Mouse (Mus musculus) neural tube, embryonic 13.5 days (tissue): ENCODE measurements around the gene Ufl1. TPM values are rescaled to one million over a fixed set of nuclear protein-coding genes. Genes with fewer than 3 reads are reported as not detected.
"Not testable (repeated sequence)": the region's sequence is repeated elsewhere in the genome, so short reads cannot be mapped to it uniquely, and the experiment has no call there.

Source experiments
- ATAC-seq: fragments of 200-750 bp; cut with Nextera tagmentation; 2 replicates; pipeline ENCODE4 v1.8.0; 2017; ENCODE audit warnings: low read depth, mild to moderate bottlenecking, moderate TSS enrichment, moderate library complexity
- H3K27ac ChIP-seq: fragments of 300-500 bp; sonication (generic); replicated peaks from 2 replicates; pipeline ENCODE4 v1.5.1; 2015; ENCODE audit warnings: moderate library complexity, mild to moderate bottlenecking, inconsistent platforms
- H3K27me3 ChIP-seq: fragments of 300-500 bp; sonication (generic); 2 replicates; pipeline ENCODE4 v1.6.1; 2015; ENCODE audit warnings: mild to moderate bottlenecking, inconsistent platforms
- H3K36me3 ChIP-seq: fragments of 300-500 bp; sonication (generic); 2 replicates; pipeline ENCODE4 v1.6.1; 2015; ENCODE audit warnings: mild to moderate bottlenecking, inconsistent platforms
- H3K4me1 ChIP-seq: fragments of 300-500 bp; sonication (generic); replicated peaks from 2 replicates; pipeline ENCODE4 v1.6.1; 2015; ENCODE audit warnings: inconsistent platforms
- H3K4me2 ChIP-seq: fragments of 300-500 bp; sonication (generic); 2 replicates; pipeline ENCODE4 v1.6.1; 2015; ENCODE audit warnings: inconsistent platforms, mild to moderate bottlenecking, moderate library complexity
- H3K4me3 ChIP-seq: fragments of 300-500 bp; sonication (generic); 2 replicates; pipeline ENCODE4 v1.5.1; 2015; ENCODE audit warnings: mild to moderate bottlenecking, inconsistent platforms
- H3K9ac ChIP-seq: fragments of 300-500 bp; sonication (generic); 2 replicates; pipeline ENCODE4 v1.6.1; 2015; ENCODE audit warnings: moderate library complexity, mild to moderate bottlenecking, inconsistent platforms
- H3K9me3 ChIP-seq: fragments of 300-500 bp; sonication (generic); 2 replicates; pipeline ENCODE4 v1.6.1; 2016; ENCODE audit warnings: inconsistent platforms
- WGBS: fragments of 180-500 bp; shearing (Covaris S2); methylation state at CpG from one replicate; pipeline ENCODE4 v1.1.7; 2015; 5-methylcytosine and 5-hydroxymethylcytosine counted together
- polyA plus RNA-seq: library from polyadenylated mRNA; unstranded; fragments of >200 nt; fragmentation: Nextera tagmentation; extraction: Ambion mirVana; gene quantifications from 2 replicates; pipeline ENCODE4 v1.2.1, GENCODE M21; 2015

The Ufl1 gene
- polyA plus RNA-seq, 1 experiment from 2014 or later: 31.6 TPM

GRCm38 (mm10) chr4:25233767-25234166, 47.9 kb downstream of the Ufl1 start:
- not testable (repeated sequence) for H3K27ac ChIP-seq, H3K9ac ChIP-seq, H3K4me3 ChIP-seq, H3K4me1 ChIP-seq, H3K4me2 ChIP-seq, H3K36me3 ChIP-seq, H3K27me3 ChIP-seq, ATAC-seq, H3K9me3 ChIP-seq
- WGBS: 88% methylated on average over 1 of the region's 1 CpGs

GRCm38 (mm10) chr4:25232546-25232945, 49.1 kb downstream of the Ufl1 start:
- H3K27ac ChIP-seq: no peak overlapping the region
- H3K4me3 ChIP-seq: no peak overlapping the region
- H3K9ac ChIP-seq: no peak overlapping the region
- H3K4me1 ChIP-seq: peaks cover 3% of the 10 kb centered on the region; the same call in 1 of the 2 replicates
- no peaks in the 10 kb centered on the region for H3K9me3 ChIP-seq
- H3K27me3 ChIP-seq: no peaks in the 10 kb centered on the region
- WGBS: 92% methylated on average over 3 of the region's 3 CpGs
- H3K36me3 ChIP-seq: no peaks in the 10 kb centered on the region
- ATAC-seq: no peak
- no peak overlapping the region for H3K4me2 ChIP-seq

GRCm38 (mm10) chr4:25227527-25227926, 54.1 kb downstream of the Ufl1 start:
- Histone ChIP-seq H3K27ac (no peak overlapping the region), H3K36me3 (no peaks in the 10 kb centered on the region), H3K9me3 (no peaks in the 10 kb centered on the region), H3K4me2 (no peak overlapping the region), H3K9ac (no peak overlapping the region), H3K27me3 (no peaks in the 10 kb centered on the region), H3K4me3 (no peak overlapping the region), H3K4me1 (peaks cover 3% of the 10 kb centered on the region; the same call in 1 of the 2 replicates)
- no peak for ATAC-seq
- 12% methylated on average over 1 of the region's 1 CpGs for WGBS

GRCm38 (mm10) chr4:25221927-25222326, 59.7 kb downstream of the Ufl1 start:
- H3K9me3 ChIP-seq: no peaks in the 10 kb centered on the region
- no peak for ATAC-seq
- H3K27ac ChIP-seq: no peak overlapping the region
- H3K4me2 ChIP-seq: no peak overlapping the region
- H3K27me3 ChIP-seq: no peaks in the 10 kb centered on the region
- H3K4me1 ChIP-seq: no peaks in the 10 kb centered on the region
- H3K4me3 ChIP-seq: no peak overlapping the region
- no peaks in the 10 kb centered on the region for H3K36me3 ChIP-seq
- H3K9ac ChIP-seq: no peak overlapping the region

GRCm38 (mm10) chr4:25213451-25213850, 68.2 kb downstream of the Ufl1 start:
- no peak for ATAC-seq
- H3K9me3 ChIP-seq: no peaks in the 10 kb centered on the region
- no peak overlapping the region for H3K4me3 ChIP-seq
- WGBS: 46% methylated on average over 5 of the region's 5 CpGs
- no peaks in the 10 kb centered on the region for H3K27me3 ChIP-seq
- H3K4me1 ChIP-seq: no peaks in the 10 kb centered on the region
- no peak overlapping the region for H3K9ac ChIP-seq
- no peak overlapping the region for H3K27ac ChIP-seq
- no peaks in the 10 kb centered on the region for H3K36me3 ChIP-seq
- H3K4me2 ChIP-seq: no peak overlapping the region

GRCm38 (mm10) chr4:25206166-25206565, 75.5 kb downstream of the Ufl1 start:
- no peaks in the 10 kb centered on the region for H3K4me1 ChIP-seq
- ATAC-seq: no peak
- no peak overlapping the region for H3K9ac ChIP-seq
- no peaks in the 10 kb centered on the region for H3K36me3 ChIP-seq
- WGBS: 84% methylated on average over 4 of the region's 4 CpGs
- no peak overlapping the region for H3K4me2 ChIP-seq
- H3K9me3 ChIP-seq: no peaks in the 10 kb centered on the region
- H3K27ac ChIP-seq: no peak overlapping the region
- H3K27me3 ChIP-seq: no peaks in the 10 kb centered on the region
- no peak overlapping the region for H3K4me3 ChIP-seq

Other genes starting within 250 kb of the Ufl1 start
- gene Fhl5, start 38.9 kb downstream of the Ufl1 start, polyA plus RNA-seq: not detected in 2 replicates